Mouse (Mus musculus): ENCODE measurements around the gene Gm3043.
"Not testable (repeated sequence)": the region's sequence is repeated elsewhere in the genome, so short reads cannot be mapped to it uniquely, and the experiment has no call there.

Gm3043 gene

GRCm38 (mm10) chr14:3688483-3688882 lies at the start of gene Gm3043:
Gm3043 (plus strand) TSS chr14:3688783.
- not testable (repeated sequence) for DNase-seq (ENCODE audit: low read depth, low spot score)

- DNase-seq (ENCODE audit: low read depth, low spot score), result not testable (repeated sequence)
These were observed 36.9 kb upstream of the Gm3043 start, which contains the start of gene Gm3020 for GRCm38 (mm10) chr14:3651730-3652129. Gm3020 (plus strand) TSS chr14:3652030.

Measured in brain, adult 2 months (tissue).